Mouse (Mus musculus) brown adipose tissue, adult 24 weeks (tissue): ENCODE data around the gene Chl1. TPM values are rescaled to one million over a fixed set of nuclear protein-coding genes. Genes with fewer than 3 reads are reported as not detected.

ENCODE experiments used
- H3K27ac ChIP-seq: fragments of 200-500 bp; replicated peaks from 2 replicates; pipeline ENCODE4 v1.5.1; 2012; ENCODE audit warnings: low read depth, mild to moderate bottlenecking, low read length
- H3K4me1 ChIP-seq: fragments of 200-500 bp; 2 replicates; pipeline ENCODE4 v1.6.1; 2012; ENCODE audit warnings: low read length, mixed read lengths; ENCODE audit not compliant: control insufficient read depth, insufficient read depth, insufficient read length
- H3K4me3 ChIP-seq: fragments of 200-500 bp; 2 replicates; pipeline ENCODE4 v1.5.1; 2012; ENCODE audit warnings: low read depth, mild to moderate bottlenecking, low read length, moderate library complexity; ENCODE audit not compliant: insufficient read depth
- polyA plus RNA-seq: library from polyadenylated mRNA; stranded (reverse); fragments of >200 nt; gene quantifications from 2 replicates; pipeline ENCODE4 v1.2.4, GENCODE M21; 2012; ENCODE audit not compliant: missing spikeins, insufficient read depth, insufficient read length

Gene Chl1
- polyA plus RNA-seq, 1 experiment: 0.48 TPM

GRCm38 (mm10) chr6:103519596-103519995 is 9.2 kb downstream of the Chl1 start:
- H3K4me3 ChIP-seq: no peak overlapping the region
- H3K4me1 ChIP-seq: no peaks in the 10 kb centered on the region
- H3K27ac ChIP-seq: no peak overlapping the region

DNA sequence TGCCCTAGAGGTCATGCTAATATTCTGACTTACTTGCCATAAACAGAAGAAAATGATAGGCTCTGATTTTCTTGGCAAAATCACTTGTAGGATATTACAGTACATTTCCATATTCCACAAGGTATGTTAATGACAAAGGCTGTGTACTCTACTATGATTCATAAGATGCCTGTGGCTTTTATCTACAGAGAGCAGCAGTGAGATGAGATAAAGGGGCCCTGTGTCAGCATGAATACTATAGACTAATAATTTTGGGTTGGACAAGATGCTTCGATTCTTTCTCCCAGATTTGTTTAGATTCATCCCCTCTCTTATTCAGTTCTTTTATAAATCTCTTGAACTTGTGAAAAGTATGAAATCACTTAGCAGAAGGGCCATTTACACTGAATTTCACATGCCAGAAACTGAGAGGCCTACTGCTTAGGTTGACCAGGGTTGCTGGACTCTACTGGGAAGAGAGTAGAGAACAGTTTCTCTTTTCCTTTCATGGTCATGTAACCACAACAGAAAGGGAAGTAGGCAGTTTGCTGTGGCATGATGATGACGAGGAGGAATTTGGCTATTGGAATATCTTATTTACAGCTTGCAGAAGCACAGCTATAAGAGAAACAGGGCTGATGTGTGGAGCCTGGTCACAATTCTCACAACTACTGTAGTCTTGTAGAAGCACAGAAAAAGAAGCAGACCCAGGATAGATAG is 15.1 kb downstream of the Chl1 start:
- H3K27ac ChIP-seq: no peak overlapping the region
- no peaks in the 10 kb centered on the region for H3K4me1 ChIP-seq
- H3K4me3 ChIP-seq: no peak overlapping the region

DNA sequence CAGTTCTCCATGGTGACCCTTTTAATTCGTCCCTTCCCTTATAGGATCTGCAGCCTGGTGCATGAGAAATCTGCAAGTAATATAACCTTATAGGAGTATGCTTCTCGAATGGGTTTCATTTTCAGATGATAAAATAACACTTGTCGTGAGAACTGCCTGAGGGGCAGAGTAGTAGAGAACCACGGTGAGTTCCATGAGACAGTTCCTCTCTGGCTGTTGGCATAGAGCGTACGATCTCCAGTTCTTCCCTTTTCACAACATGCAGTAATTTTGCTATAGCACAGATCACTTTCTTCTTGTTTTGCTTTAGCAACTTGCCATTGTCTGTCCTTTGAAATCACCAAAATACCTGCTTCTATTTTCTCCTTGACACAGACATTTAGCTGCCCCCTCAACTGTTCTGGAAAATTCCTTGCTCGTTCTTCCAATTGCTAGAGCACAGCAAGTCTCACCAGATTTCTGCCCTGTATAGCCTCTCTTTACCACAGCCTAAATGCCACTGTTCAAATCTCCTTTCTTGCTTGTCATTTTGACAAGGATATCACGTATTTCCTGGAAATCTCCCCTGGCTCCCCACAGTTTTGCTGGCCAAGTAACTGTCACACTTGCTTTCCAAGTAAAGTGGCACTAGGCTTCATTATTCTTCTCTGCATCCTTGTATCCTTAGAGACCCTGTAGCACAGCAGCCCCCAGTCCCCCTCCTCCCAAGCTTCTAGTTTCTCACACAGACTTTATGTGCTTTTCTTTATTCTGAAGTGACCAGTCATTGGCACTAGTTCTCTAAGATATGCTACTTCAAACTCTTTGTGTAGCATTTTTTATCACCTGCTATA is 16.8 kb downstream of the Chl1 start:
- Histone ChIP-seq H3K27ac (no peak overlapping the region), H3K4me1 (no peaks in the 10 kb centered on the region)

DNA sequence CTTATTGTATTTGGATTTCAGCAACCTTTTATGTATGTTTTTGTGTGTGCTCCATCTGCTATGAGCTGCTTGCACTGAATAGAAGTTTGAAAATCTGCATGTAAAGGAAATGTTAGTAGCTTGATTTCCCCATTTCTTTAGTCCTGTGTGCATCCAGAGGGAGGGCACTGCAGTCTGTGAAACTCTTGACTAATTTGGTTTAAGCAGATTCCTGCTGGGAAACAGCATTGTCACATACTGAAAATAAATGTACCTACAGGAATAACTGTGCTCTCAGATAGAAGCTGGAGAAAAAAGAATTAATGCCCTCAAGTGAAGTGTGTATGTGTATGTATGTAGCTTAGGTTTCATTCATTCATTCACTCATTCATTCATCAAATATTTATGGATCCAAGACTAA is 22.7 kb downstream of the Chl1 start:
- H3K4me1 ChIP-seq: no peaks in the 10 kb centered on the region
- no peak overlapping the region for H3K27ac ChIP-seq
- H3K4me3 ChIP-seq: no peak overlapping the region

More for the DNA sequence above, 16.8 kb downstream of the Chl1 start:
- H3K4me3 ChIP-seq: no peak overlapping the region

DNA sequence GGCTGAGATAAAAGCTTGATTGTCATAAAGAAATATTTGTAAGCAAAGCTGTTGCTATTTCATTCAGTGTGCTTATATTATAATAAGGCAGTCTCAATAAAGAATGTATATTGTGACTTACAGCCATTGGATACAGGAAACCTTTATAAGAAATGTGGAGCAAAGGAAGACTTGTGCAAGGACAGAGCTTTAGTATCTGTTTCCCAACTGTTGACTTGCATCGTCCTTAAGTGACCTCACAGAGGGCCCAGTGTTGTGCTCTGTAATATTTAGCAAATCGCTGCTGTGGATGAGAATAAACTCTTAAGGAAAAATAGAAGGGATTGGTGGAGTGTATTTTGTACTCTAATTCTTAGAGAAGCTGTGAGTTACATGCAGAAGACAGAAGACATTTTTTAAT is 23.6 kb downstream of the Chl1 start:
- H3K4me1 ChIP-seq: no peaks in the 10 kb centered on the region
- no peak overlapping the region for H3K27ac ChIP-seq
- no peak overlapping the region for H3K4me3 ChIP-seq

GRCm38 (mm10) chr6:103542576-103542975 is 32.2 kb downstream of the Chl1 start:
- Histone ChIP-seq H3K4me1 (no peaks in the 10 kb centered on the region), H3K4me3 (no peak overlapping the region), H3K27ac (no peak overlapping the region)

DNA sequence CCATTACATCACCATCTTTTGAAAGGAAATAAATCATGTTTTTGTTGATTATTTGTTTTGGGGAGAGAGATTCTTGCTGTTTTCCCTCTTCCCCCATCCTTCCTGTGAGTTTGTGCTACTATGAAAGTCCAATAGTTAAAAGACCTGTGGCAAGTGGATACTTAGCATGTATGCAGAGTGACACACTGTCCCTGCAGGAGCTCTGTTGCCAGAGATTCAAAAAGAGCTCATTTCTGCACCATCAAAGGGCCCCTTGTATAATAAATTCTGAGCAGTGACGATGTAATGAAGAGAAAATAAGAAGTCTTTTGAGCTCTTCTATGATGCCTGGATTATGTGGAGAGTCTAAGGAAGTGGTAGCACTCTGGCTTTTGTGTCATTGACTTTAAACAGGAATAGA is 33.4 kb downstream of the Chl1 start:
- H3K4me3 ChIP-seq: no peak overlapping the region
- no peak overlapping the region for H3K27ac ChIP-seq
- H3K4me1 ChIP-seq: no peaks in the 10 kb centered on the region

GRCm38 (mm10) chr6:103546314-103546713 is 35.9 kb downstream of the Chl1 start:
- H3K27ac ChIP-seq: no peak overlapping the region
- no peaks in the 10 kb centered on the region for H3K4me1 ChIP-seq
- no peak overlapping the region for H3K4me3 ChIP-seq

DNA sequence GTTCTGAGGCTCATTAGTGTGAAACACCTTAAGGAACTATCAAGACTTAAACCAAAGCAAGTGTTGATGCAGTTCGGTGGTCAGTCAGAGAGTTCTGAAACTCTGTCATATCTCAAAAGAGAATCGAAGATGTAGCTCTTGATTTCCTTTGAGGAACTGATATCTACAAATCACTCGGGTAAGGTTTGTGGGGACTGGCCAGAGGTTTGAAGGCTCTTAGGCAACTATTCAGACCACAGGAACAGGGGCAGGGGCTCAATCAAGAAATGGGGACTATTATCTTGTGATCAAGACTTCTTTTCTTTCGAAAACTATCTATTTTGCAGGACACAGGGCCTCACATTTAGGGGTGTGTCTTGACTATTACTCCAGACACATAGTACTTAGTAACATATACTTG is 39.5 kb downstream of the Chl1 start:
- H3K27ac ChIP-seq: no peak overlapping the region
- H3K4me1 ChIP-seq: no peaks in the 10 kb centered on the region
- H3K4me3 ChIP-seq: no peak overlapping the region

DNA sequence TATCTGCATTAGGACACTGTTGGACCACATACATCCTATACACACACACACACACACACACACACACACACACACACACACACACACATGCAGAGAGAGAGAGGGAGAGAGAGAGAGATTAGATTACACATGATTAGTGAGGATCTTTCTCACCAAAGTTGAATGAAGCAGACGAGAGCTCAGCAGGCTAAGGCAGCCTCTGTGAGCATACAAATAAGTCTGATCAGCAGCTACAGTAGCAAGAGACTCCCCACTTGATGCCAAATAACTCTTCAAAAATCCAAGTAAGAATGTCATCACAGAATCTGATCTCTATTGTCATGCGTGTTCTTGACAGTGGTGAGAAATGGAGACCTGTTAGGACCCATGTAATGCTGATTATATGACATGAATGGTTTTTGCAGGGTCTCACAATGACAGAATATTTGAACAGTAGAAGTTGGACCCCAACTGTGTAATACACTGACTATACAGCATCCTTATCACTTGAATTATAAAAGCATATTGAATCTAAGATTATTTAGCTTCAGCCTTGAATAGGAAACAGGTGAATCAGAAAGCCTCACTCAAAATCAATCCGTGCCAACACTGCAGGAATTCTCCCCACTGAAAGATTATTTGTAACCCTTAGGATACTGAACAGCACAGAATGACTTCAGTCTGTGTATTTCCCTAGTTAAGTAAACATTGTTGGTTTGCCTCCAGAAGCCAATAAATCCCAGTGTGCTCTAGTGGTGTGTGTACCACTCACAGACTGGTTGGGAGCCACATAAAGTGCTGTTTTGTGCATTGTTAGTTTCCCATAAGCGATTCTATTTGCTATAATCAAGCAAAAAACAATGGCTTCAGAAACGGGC is 47.9 kb downstream of the Chl1 start:
- no peak overlapping the region for H3K4me3 ChIP-seq

GRCm38 (mm10) chr6:103558894-103559225 is 48.5 kb downstream of the Chl1 start:
- no peak overlapping the region for H3K4me3 ChIP-seq
- no peak overlapping the region for H3K27ac ChIP-seq
- no peaks in the 10 kb centered on the region for H3K4me1 ChIP-seq

More for the DNA sequence above, 47.9 kb downstream of the Chl1 start:
- Histone ChIP-seq H3K4me1 (no peaks in the 10 kb centered on the region), H3K27ac (no peak overlapping the region)

GRCm38 (mm10) chr6:103559344-103559743 is 49.0 kb downstream of the Chl1 start:
- H3K4me1 ChIP-seq: no peaks in the 10 kb centered on the region
- H3K27ac ChIP-seq: no peak overlapping the region
- H3K4me3 ChIP-seq: no peak overlapping the region

- no peak overlapping the region for H3K27ac ChIP-seq
- no peak overlapping the region for H3K4me3 ChIP-seq
- no peaks in the 10 kb centered on the region for H3K4me1 ChIP-seq
These were observed 54.4 kb downstream of the Chl1 start for GRCm38 (mm10) chr6:103564811-103565210.

DNA sequence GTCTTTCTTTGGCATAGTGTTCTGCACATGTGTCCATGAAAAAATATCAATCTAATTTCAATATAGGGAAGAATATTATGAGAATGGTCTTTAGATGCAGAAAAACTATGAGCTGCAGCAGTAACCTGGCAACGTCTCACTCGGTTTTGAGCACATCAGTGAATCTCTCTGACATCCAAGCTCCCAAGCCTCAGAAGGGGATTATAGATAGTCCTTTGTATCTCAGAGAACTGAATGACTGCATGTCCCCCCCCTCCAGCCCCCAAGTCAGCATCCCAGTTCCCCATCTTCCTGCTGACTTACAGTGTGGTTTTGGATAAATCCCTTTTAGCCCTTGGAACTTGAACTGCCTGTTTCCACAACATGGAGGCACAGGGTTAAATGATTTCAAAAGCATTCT is 56.9 kb downstream of the Chl1 start:
- no peak overlapping the region for H3K4me3 ChIP-seq
- no peaks in the 10 kb centered on the region for H3K4me1 ChIP-seq
- H3K27ac ChIP-seq: no peak overlapping the region

- no peak overlapping the region for H3K27ac ChIP-seq
- H3K4me1 ChIP-seq: no peaks in the 10 kb centered on the region
- H3K4me3 ChIP-seq: no peak overlapping the region
These were observed 62.3 kb downstream of the Chl1 start for GRCm38 (mm10) chr6:103572659-103573058.
